Mouse (Mus musculus) layer of hippocampus, postnatal 25 days (tissue): ENCODE measurements around the gene Ltbp4. TPM values are rescaled to one million over a fixed set of nuclear protein-coding genes. Genes with fewer than 3 reads are reported as not detected.

Source experiments
- DNase-seq, 2 experiments: peaks; one replicate each; pipeline ENCODE4 v3.0.0; 2022; ENCODE audit warnings: mixed read lengths in 2 of 2, low spot score in 1 of 2; ENCODE audit errors: extremely low spot score in 1 of 2
- total RNA-seq, 2 experiments: library from RNA; stranded (reverse); gene quantifications; 2 replicates each; pipeline ENCODE4 v1.2.3; 2021

Gene Ltbp4
- total RNA-seq, 2 experiments from 2014 or later: 47.2 to 61.7 TPM

GRCm38 (mm10) chr7:27306161-27307160 lies 31.0 kb downstream of the Ltbp4 start:
- peak in 1 of 2 experiments; percentile 59 for DNase-seq

GRCm38 (mm10) chr7:27305091-27305730 lies 32.3 kb downstream of the Ltbp4 start:
- no peak for DNase-seq

- DNase-seq: peak; percentile 71 to 81
Measured at GRCm38 (mm10) chr7:27302172-27302571, 35.3 kb downstream of the Ltbp4 start.

GRCm38 (mm10) chr7:27300801-27301200 lies 36.7 kb downstream of the Ltbp4 start:
- no peak for DNase-seq

- DNase-seq: no peak
Measured at GRCm38 (mm10) chr7:27300351-27300750, 37.1 kb downstream of the Ltbp4 start.

GRCm38 (mm10) chr7:27298816-27299215 lies 38.7 kb downstream of the Ltbp4 start:
- DNase-seq: no peak

GRCm38 (mm10) chr7:27298033-27298610 lies 39.4 kb downstream of the Ltbp4 start:
- no peak for DNase-seq

GRCm38 (mm10) chr7:27296518-27296917 lies 41.0 kb downstream of the Ltbp4 start:
- DNase-seq: no peak

- no peak for DNase-seq
Measured at GRCm38 (mm10) chr7:27295956-27296355, 41.5 kb downstream of the Ltbp4 start.

- no peak for DNase-seq
Measured at GRCm38 (mm10) chr7:27291795-27292466, 45.6 kb downstream of the Ltbp4 start.

GRCm38 (mm10) chr7:27290555-27290954 lies 46.9 kb downstream of the Ltbp4 start:
- DNase-seq: no peak

- DNase-seq: no peak
Measured at GRCm38 (mm10) chr7:27288732-27289131, 48.8 kb downstream of the Ltbp4 start.

GRCm38 (mm10) chr7:27285698-27286066 lies 51.8 kb downstream of the Ltbp4 start:
- DNase-seq: peak in 1 of 2 experiments; percentile 46

- DNase-seq: peak; percentile 37 to 41
Measured at GRCm38 (mm10) chr7:27284865-27285697, 52.4 kb downstream of the Ltbp4 start.

GRCm38 (mm10) chr7:27282225-27282624 lies 55.3 kb downstream of the Ltbp4 start:
- DNase-seq: no peak

- no peak for DNase-seq
Measured at GRCm38 (mm10) chr7:27281717-27282116, 55.8 kb downstream of the Ltbp4 start.

- no peak for DNase-seq
Measured at GRCm38 (mm10) chr7:27277191-27277590, 60.3 kb downstream of the Ltbp4 start.

GRCm38 (mm10) chr7:27276021-27276420 lies 61.5 kb downstream of the Ltbp4 start:
- no peak for DNase-seq

- DNase-seq: no peak
Measured at GRCm38 (mm10) chr7:27274916-27275315, 62.6 kb downstream of the Ltbp4 start.
